Mouse (Mus musculus) heart, postnatal 4 days (tissue): ENCODE results near the gene 1810010H24Rik. TPM values are rescaled to one million over a fixed set of nuclear protein-coding genes. Genes with fewer than 3 reads are reported as not detected.
"Not testable (repeated sequence)": the region's sequence is repeated elsewhere in the genome, so short reads cannot be mapped to it uniquely, and the experiment has no call there.

Experiments used
- DNase-seq: peaks from one replicate; pipeline ENCODE4 v3.0.0; 2021
- total RNA-seq, 2 experiments: library from RNA; stranded (reverse); gene quantifications; 2 replicates each; pipeline ENCODE4 v1.2.3; 2021

1810010H24Rik gene
- total RNA-seq, 2 experiments from 2014 or later: 3.7 to 4.0 TPM

DNA sequence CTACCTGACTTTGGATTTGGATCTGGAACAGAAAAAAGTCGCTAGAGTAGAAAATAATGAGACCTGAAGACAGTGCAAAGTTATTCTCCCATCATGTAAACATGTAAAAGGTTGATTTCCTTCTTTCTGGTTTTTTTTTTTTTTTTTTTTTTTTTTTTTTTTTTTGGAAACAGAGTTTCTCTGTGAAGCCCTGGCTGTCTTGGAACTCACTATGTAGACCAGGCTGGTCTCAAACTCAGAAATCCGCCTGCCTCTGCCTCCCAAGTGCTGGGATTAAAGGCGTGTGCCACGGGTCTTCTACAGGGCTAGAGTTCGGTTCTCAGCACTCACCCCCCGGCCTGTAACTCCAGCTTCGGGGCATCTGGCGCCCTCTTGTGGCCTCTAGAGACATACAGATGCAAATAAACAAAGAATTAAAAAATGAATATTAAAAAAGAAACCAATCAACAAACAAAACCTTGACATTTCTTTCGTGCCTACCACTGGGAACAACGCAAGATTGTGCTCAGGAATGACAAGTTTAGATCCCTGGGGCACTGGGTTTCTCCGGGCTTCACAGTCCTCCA, 11.4 kb upstream of the 1810010H24Rik start:
- no peak for DNase-seq

DNA sequence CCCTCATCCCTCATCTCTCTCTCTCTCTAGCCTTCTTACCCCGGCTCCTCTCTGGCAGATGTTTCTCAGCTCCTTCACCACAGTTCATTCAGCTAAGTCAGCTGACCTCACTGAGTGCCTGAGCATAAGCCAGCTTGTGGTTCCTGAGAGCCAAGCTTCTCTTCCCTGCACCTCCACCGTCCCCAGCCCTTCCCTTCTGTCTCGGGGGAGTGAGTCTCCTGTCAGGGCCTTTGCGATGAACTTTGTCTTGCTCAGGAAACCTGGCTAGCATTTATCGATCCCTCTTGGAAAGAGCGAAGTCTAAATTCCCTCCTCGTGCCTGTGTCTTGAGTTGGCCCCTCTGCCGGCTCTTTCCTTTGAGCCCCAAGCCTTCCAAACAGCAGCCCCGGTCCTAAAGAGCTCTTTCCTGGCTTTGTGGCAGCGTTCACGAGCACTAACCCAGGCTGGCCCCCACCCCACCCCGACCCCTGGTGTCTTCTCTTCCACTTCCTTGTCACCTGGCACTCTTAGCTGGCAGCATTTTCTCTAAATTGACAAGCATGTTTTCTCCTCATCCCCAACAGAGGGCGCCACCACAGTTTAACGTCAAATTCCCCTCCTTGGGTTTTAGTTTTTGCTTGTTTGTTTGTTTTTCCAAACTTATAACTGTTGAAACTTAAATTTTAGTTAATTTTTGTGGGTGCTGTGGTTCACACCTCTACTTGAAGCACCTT, 10.7 kb upstream of the 1810010H24Rik start:
- DNase-seq: no peak

- DNase-seq: not testable (repeated sequence)
These were observed 9.8 kb upstream of the 1810010H24Rik start for GRCm38 (mm10) chr11:107015535-107016187.

- no peak for DNase-seq
These were observed 8.6 kb upstream of the 1810010H24Rik start for GRCm38 (mm10) chr11:107016893-107017292.

DNA sequence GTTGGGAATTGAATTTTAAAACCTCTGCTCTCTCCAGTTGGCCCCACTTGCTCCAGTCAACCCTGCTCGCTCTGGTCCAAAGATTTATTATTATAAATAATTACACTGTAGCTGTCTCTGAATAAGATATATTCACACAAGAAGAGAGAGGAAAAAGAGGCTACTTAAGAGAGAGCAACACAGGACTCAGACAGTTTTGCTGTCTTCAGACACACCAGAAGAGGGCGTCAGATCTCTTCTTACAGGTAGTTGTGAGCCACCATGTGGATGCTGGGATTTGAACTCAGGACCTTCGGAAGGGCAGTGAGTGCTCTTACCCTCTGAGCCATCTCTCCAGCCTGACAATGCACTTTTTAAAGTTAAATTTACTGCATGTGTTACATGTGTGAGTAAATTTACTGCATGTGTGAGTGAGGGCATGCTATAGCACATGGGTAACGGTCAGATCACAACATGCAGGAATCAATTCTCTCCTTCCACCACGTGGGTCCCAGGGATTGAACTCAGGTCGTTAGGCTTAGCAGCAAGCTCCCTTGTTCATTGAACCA, 8.1 kb upstream of the 1810010H24Rik start:
- DNase-seq: no peak

- DNase-seq: no peak
These were observed 6.9 kb upstream of the 1810010H24Rik start for GRCm38 (mm10) chr11:107018606-107019005.

DNA sequence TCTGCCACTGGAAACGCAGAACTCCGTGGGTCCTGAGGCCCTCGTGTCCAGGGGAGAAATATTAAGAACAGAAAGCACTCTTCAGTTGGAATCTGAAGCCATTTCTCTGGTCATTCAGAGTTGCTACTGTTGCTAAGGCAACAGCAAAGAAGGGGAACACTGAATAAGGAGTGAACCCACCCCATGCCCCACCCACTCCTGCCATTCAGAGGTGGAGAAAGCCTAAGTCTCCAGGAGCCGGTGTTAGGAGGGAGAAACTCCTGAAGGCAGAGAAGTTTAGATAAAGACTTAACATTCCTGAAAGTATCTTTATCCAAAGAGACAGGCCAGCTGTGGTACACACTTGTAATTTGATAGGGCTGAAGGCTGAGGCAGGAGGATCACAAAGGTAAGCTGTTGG, 6.2 kb upstream of the 1810010H24Rik start:
- DNase-seq: no peak

- not testable (repeated sequence) for DNase-seq
These were observed 5.8 kb upstream of the 1810010H24Rik start for GRCm38 (mm10) chr11:107019722-107020121.

- DNase-seq: no peak
These were observed 3.3 kb upstream of the 1810010H24Rik start for GRCm38 (mm10) chr11:107022050-107022683.

DNA sequence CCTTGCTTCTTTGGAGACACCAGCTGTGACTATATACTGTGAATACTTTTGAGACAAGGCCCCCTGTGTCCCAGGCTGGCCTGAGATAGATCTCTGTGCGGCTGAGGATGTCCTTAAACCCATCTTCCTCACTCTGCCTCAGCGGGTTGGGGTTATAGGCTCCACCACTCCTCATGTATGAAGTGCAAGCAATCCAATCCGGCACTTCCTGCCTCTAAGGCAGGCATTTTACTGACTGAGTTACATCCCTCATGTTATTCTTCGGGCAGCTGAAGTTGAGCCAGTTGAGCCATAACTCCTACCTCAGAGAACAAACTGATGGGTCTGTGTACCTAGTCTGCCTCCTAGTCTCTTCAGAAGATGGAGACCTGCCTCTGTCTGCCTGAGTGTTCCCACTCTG, 1.1 kb upstream of the 1810010H24Rik start:
- DNase-seq: no peak

GRCm38 (mm10) chr11:107026554-107027430, 1.3 kb downstream of the 1810010H24Rik start:
- DNase-seq: no peak

DNA sequence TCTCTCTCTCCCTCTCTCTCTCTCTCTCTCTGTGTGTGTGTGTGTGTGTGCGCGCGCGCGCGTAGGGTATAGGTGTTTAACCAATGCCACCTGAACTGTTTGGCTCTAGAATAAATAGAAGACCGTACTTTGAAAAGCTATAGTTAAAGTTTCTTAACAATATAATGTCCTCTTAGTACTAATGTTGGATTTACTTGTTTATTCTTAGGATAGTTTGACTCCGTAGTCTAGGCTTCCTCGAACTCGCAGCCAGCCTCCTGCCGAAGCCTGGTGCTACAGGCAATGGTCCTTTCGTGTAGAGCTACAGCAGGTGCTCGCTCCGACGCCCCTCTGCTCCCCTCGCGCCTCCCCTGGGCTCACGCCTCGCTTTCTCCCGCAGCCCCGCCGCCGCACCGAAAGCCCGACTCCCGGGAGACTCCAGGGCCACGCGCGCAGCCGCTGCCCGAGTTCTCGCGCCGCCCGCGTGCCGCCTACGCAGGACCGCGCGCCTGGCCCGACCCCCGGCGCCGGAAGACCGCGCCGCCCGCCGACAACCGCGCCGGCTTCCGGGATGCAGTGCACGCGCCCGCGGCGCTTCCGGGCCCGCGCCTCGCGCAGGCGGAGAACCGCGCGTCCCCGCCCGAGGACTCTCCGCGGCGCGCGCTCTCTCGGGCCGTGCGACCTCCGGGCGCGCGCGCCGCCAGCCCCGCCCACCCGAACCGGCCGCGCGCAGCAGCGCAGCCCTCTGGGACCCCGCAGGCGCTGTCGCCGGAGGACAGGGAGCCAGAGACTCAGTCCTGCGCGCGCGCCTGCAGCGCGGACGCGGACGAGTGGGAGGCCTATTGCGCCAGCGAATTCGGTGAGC, 2.2 kb downstream of the 1810010H24Rik start:
- peak; percentile 92 for DNase-seq

GRCm38 (mm10) chr11:107028275-107028618, 2.8 kb downstream of the 1810010H24Rik start:
- DNase-seq: no peak

- no peak for DNase-seq
These were observed 3.3 kb downstream of the 1810010H24Rik start for GRCm38 (mm10) chr11:107028754-107029153.

- DNase-seq: no peak
These were observed 4.1 kb downstream of the 1810010H24Rik start for GRCm38 (mm10) chr11:107029536-107029935.

DNA sequence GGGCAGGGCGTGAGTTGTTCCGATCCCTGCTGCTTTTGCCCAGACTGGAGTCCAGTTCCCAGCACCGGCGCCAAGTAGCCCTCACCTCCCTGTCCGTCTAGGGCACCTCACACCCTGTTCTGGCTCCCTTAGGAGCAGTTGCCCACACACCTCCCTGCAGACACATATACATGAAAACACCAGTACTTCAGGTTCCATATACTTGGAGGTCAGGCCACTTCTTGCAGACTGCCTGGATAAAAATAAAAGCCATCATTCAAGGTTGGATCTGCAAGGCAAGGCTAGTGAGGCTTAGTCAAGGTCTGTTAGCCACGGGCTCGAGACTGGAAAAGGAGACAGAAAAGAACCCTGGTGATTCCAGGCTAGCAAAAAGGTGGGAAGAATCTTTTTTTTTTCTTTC, 6.2 kb downstream of the 1810010H24Rik start:
- DNase-seq: no peak

GRCm38 (mm10) chr11:107034085-107034810, 8.8 kb downstream of the 1810010H24Rik start:
- DNase-seq: no peak

- no peak for DNase-seq
These were observed 13.9 kb downstream of the 1810010H24Rik start for GRCm38 (mm10) chr11:107039417-107039816.

DNA sequence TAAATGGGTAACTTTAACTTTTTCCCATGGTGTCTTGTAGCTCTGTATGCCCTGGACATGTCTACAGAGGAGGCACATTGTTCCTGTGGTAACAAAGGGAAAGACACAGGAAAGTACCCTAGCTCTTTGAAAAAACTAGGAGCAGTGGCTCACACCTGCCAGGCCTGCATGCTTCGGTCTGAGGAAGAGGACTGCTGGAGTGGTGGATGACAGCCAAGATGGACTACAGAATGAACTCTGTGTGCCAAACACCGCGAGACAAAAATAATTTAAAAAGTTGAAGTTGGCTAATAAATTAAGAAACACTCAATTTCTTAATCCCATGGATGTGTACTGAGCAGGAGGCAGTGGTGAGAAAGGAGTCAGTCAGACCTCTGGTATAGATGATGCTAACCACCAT, 15.9 kb downstream of the 1810010H24Rik start:
- no peak for DNase-seq

GRCm38 (mm10) chr11:107043361-107043760, 17.9 kb downstream of the 1810010H24Rik start:
- DNase-seq: no peak
